Mouse (Mus musculus) heart, embryonic 13.5 days (tissue): ENCODE results near the gene Tshz2. TPM values are rescaled to one million over a fixed set of nuclear protein-coding genes. Genes with fewer than 3 reads are reported as not detected.

Source experiments
- ATAC-seq: fragments of 200-750 bp; cut with Nextera tagmentation; 2 replicates; pipeline ENCODE4 v1.8.0; 2017; ENCODE audit warnings: moderate TSS enrichment; ENCODE audit not compliant: insufficient number of reproducible peaks, low FRiP score, low TSS enrichment; ENCODE audit errors: extremely low read depth
- H3K27ac ChIP-seq: fragments of 300-500 bp; sonication (generic); replicated peaks from 2 replicates; pipeline ENCODE4 v1.5.1; 2015; ENCODE audit warnings: moderate library complexity, mild to moderate bottlenecking, inconsistent platforms
- H3K27me3 ChIP-seq: fragments of 300-500 bp; sonication (generic); replicated peaks from 2 replicates; pipeline ENCODE4 v1.6.1; 2015; ENCODE audit warnings: mild to moderate bottlenecking, inconsistent platforms
- H3K36me3 ChIP-seq: fragments of 300-500 bp; sonication (generic); 2 replicates; pipeline ENCODE4 v1.6.1; 2015; ENCODE audit warnings: mild to moderate bottlenecking, inconsistent platforms
- H3K4me1 ChIP-seq: fragments of 300-500 bp; sonication (generic); 2 replicates; pipeline ENCODE4 v1.6.1; 2015; ENCODE audit warnings: inconsistent platforms
- H3K4me2 ChIP-seq: fragments of 300-500 bp; sonication (generic); 2 replicates; pipeline ENCODE4 v1.6.1; 2015; ENCODE audit warnings: inconsistent platforms, mild to moderate bottlenecking, moderate library complexity
- H3K4me3 ChIP-seq: fragments of 300-500 bp; sonication (generic); 2 replicates; pipeline ENCODE4 v1.5.1; 2015; ENCODE audit warnings: moderate library complexity, mild to moderate bottlenecking, inconsistent platforms
- H3K9ac ChIP-seq: fragments of 300-500 bp; sonication (generic); 2 replicates; pipeline ENCODE4 v1.6.1; 2015; ENCODE audit warnings: inconsistent platforms, mild to moderate bottlenecking, moderate library complexity
- H3K9me3 ChIP-seq: fragments of 300-500 bp; sonication (generic); 2 replicates; pipeline ENCODE4 v1.6.1; 2016; ENCODE audit warnings: inconsistent platforms
- WGBS: fragments of 180-500 bp; shearing (Covaris S2); methylation state at CpG from one replicate; pipeline ENCODE4 v1.1.7; 2015; ENCODE audit warnings: mixed read lengths; 5-methylcytosine and 5-hydroxymethylcytosine counted together
- polyA plus RNA-seq: library from polyadenylated mRNA; unstranded; fragments of >200 nt; fragmentation: Nextera tagmentation; extraction: Ambion mirVana; gene quantifications from 2 replicates; pipeline ENCODE4 v1.2.1, GENCODE M21; 2015

Gene Tshz2
- polyA plus RNA-seq, 1 experiment from 2014 or later: 4.1 TPM

- Histone ChIP-seq H3K9me3 (no peaks in the 10 kb centered on the region), H3K4me2 (no peak overlapping the region), H3K4me3 (no peak overlapping the region), H3K36me3 (no peaks in the 10 kb centered on the region), H3K4me1 (peaks cover 7% of the 10 kb centered on the region), H3K27ac (no peak overlapping the region), H3K27me3 (no peaks in the 10 kb centered on the region), H3K9ac (no peak overlapping the region)
- no peak for ATAC-seq
- WGBS: 59% methylated on average over 8 of the region's 8 CpGs
Measured at GRCm38 (mm10) chr2:169924177-169924810, 291.5 kb downstream of the Tshz2 start.

- Histone ChIP-seq H3K27ac (no peak overlapping the region), H3K36me3 (no peaks in the 10 kb centered on the region), H3K9me3 (no peaks in the 10 kb centered on the region), H3K27me3 (no peaks in the 10 kb centered on the region), H3K4me1 (peaks cover 10% of the 10 kb centered on the region), H3K4me3 (no peak overlapping the region), H3K9ac (no peak overlapping the region), H3K4me2 (no peak overlapping the region)
- 74% methylated on average over 5 of the region's 5 CpGs for WGBS
- no peak for ATAC-seq
Measured at GRCm38 (mm10) chr2:169925466-169925865, 292.7 kb downstream of the Tshz2 start.

- H3K4me2 ChIP-seq: no peak overlapping the region
- no peak for ATAC-seq
- H3K4me3 ChIP-seq: no peak overlapping the region
- peaks cover 10% of the 10 kb centered on the region for H3K4me1 ChIP-seq
- WGBS: 71% methylated on average over 11 of the region's 11 CpGs
- H3K36me3 ChIP-seq: no peaks in the 10 kb centered on the region
- no peak overlapping the region for H3K27ac ChIP-seq
- no peaks in the 10 kb centered on the region for H3K27me3 ChIP-seq
- no peaks in the 10 kb centered on the region for H3K9me3 ChIP-seq
- H3K9ac ChIP-seq: no peak overlapping the region
Measured at GRCm38 (mm10) chr2:169926016-169926415, 293.2 kb downstream of the Tshz2 start.

- Histone ChIP-seq H3K9me3 (no peaks in the 10 kb centered on the region), H3K4me1 (peaks cover 10% of the 10 kb centered on the region), H3K36me3 (no peaks in the 10 kb centered on the region), H3K4me3 (no peak overlapping the region), H3K27ac (no peak overlapping the region), H3K27me3 (no peaks in the 10 kb centered on the region), H3K9ac (no peak overlapping the region), H3K4me2 (no peak overlapping the region)
- ATAC-seq: no peak
- 71% methylated on average over 2 of the region's 2 CpGs for WGBS
Measured at GRCm38 (mm10) chr2:169927401-169927800, 294.6 kb downstream of the Tshz2 start.

- 66% methylated on average over 14 of the region's 14 CpGs for WGBS
- no peak for ATAC-seq
- Histone ChIP-seq H3K4me1 (peaks cover 10% of the 10 kb centered on the region), H3K9ac (no peak overlapping the region), H3K4me2 (no peak overlapping the region), H3K9me3 (no peaks in the 10 kb centered on the region), H3K4me3 (no peak overlapping the region), H3K36me3 (no peaks in the 10 kb centered on the region), H3K27ac (no peak overlapping the region), H3K27me3 (no peaks in the 10 kb centered on the region)
Measured at GRCm38 (mm10) chr2:169928447-169929120, 295.8 kb downstream of the Tshz2 start.

- Histone ChIP-seq H3K27me3 (no peaks in the 10 kb centered on the region), H3K27ac (no peak overlapping the region), H3K9me3 (no peaks in the 10 kb centered on the region), H3K4me1 (peaks cover 10% of the 10 kb centered on the region), H3K36me3 (no peaks in the 10 kb centered on the region), H3K4me3 (peak overlapping the region; percentile 50), H3K4me2 (peak overlapping the region; percentile 68), H3K9ac (peak overlapping the region; percentile 53)
- no peak for ATAC-seq
- WGBS: 47% methylated on average over 23 of the region's 23 CpGs
Measured at GRCm38 (mm10) chr2:169929540-169930497, 297.0 kb downstream of the Tshz2 start.

GRCm38 (mm10) chr2:169935642-169936041 lies 302.8 kb downstream of the Tshz2 start:
- peaks cover 7% of the 10 kb centered on the region for H3K4me1 ChIP-seq
- H3K4me2 ChIP-seq: no peak overlapping the region
- no peaks in the 10 kb centered on the region for H3K9me3 ChIP-seq
- no peaks in the 10 kb centered on the region for H3K36me3 ChIP-seq
- no peak overlapping the region for H3K4me3 ChIP-seq
- no peak overlapping the region for H3K27ac ChIP-seq
- no peak for ATAC-seq
- H3K9ac ChIP-seq: no peak overlapping the region
- WGBS: 42% methylated on average over 6 of the region's 6 CpGs
- no peaks in the 10 kb centered on the region for H3K27me3 ChIP-seq

GRCm38 (mm10) chr2:169940297-169941142 lies 307.7 kb downstream of the Tshz2 start:
- peaks cover 6% of the 10 kb centered on the region for H3K4me1 ChIP-seq
- ATAC-seq: no peak
- WGBS: 71% methylated on average over 16 of the region's 16 CpGs
- no peak overlapping the region for H3K4me3 ChIP-seq
- H3K27me3 ChIP-seq: no peaks in the 10 kb centered on the region
- no peaks in the 10 kb centered on the region for H3K36me3 ChIP-seq
- H3K9ac ChIP-seq: no peak overlapping the region
- no peak overlapping the region for H3K4me2 ChIP-seq
- no peaks in the 10 kb centered on the region for H3K9me3 ChIP-seq
- no peak overlapping the region for H3K27ac ChIP-seq

- Histone ChIP-seq H3K36me3 (no peaks in the 10 kb centered on the region), H3K27me3 (no peaks in the 10 kb centered on the region), H3K4me3 (no peak overlapping the region), H3K4me2 (no peak overlapping the region), H3K9me3 (no peaks in the 10 kb centered on the region), H3K9ac (no peak overlapping the region), H3K4me1 (no peaks in the 10 kb centered on the region), H3K27ac (no peak overlapping the region)
- ATAC-seq: no peak
- 87% methylated on average over 6 of the region's 6 CpGs for WGBS
Measured at GRCm38 (mm10) chr2:169943727-169944126, 310.9 kb downstream of the Tshz2 start.

GRCm38 (mm10) chr2:169948139-169948538 lies 315.3 kb downstream of the Tshz2 start:
- no peaks in the 10 kb centered on the region for H3K9me3 ChIP-seq
- no peaks in the 10 kb centered on the region for H3K27me3 ChIP-seq
- no peak overlapping the region for H3K27ac ChIP-seq
- H3K36me3 ChIP-seq: no peaks in the 10 kb centered on the region
- H3K9ac ChIP-seq: no peak overlapping the region
- ATAC-seq: no peak
- no peak overlapping the region for H3K4me3 ChIP-seq
- H3K4me2 ChIP-seq: no peak overlapping the region
- no peaks in the 10 kb centered on the region for H3K4me1 ChIP-seq
- 72% methylated on average over 6 of the region's 6 CpGs for WGBS

- WGBS: 66% methylated on average over 8 of the region's 8 CpGs
- no peak overlapping the region for H3K9ac ChIP-seq
- no peak overlapping the region for H3K4me2 ChIP-seq
- no peaks in the 10 kb centered on the region for H3K27me3 ChIP-seq
- no peaks in the 10 kb centered on the region for H3K4me1 ChIP-seq
- no peaks in the 10 kb centered on the region for H3K9me3 ChIP-seq
- no peak for ATAC-seq
- no peaks in the 10 kb centered on the region for H3K36me3 ChIP-seq
- no peak overlapping the region for H3K27ac ChIP-seq
- no peak overlapping the region for H3K4me3 ChIP-seq
Measured at GRCm38 (mm10) chr2:169951041-169951440, 318.2 kb downstream of the Tshz2 start.
